Mouse (Mus musculus) CD4-positive helper T cell, adult 2 months (primary cell): ENCODE measurements around the gene Mrpl53.

ENCODE experiments used
- DNase-seq: peaks from one replicate; pipeline ENCODE4 v3.0.0-alpha.2; 2012; ENCODE audit warnings: low read depth, missing footprints, low spot score

Gene Mrpl53

GRCm38 (mm10) chr6:83092416-83093127 lies 16.3 kb upstream of the Mrpl53 start:
- no peak for DNase-seq

- DNase-seq = peak; percentile 90
Observed at GRCm38 (mm10) chr6:83095968-83096367, 12.9 kb upstream of the Mrpl53 start.

GRCm38 (mm10) chr6:83098411-83098810 lies 10.4 kb upstream of the Mrpl53 start:
- DNase-seq = no peak

GRCm38 (mm10) chr6:83101316-83101687 lies 7.5 kb upstream of the Mrpl53 start, which contains the start of the genes Ccdc142 and Gm42688:
Ccdc142 (plus strand) TSS chr6:83101601.
Gm42688 (plus strand) TSS chr6:83101617.
- peak; percentile 92 for DNase-seq

GRCm38 (mm10) chr6:83101688-83102556 lies 6.9 kb upstream of the Mrpl53 start:
- peak; percentile 84 for DNase-seq

- DNase-seq = no peak
Observed at GRCm38 (mm10) chr6:83103130-83103650, 5.7 kb upstream of the Mrpl53 start.

- no peak for DNase-seq
Observed at GRCm38 (mm10) chr6:83104158-83104557, 4.7 kb upstream of the Mrpl53 start.

GRCm38 (mm10) chr6:83107566-83108400 lies 1.1 kb upstream of the Mrpl53 start:
- DNase-seq = peak; percentile 80

- no peak for DNase-seq
Observed at GRCm38 (mm10) chr6:83111510-83112136, 2.8 kb downstream of the Mrpl53 start.

GRCm38 (mm10) chr6:83115011-83115671 lies 6.3 kb downstream of the Mrpl53 start, which contains the start of gene Mogs:
Mogs (plus strand) TSS chr6:83115496.
- DNase-seq = peak; percentile 92

GRCm38 (mm10) chr6:83115682-83116372 lies 7.0 kb downstream of the Mrpl53 start:
- DNase-seq = peak; percentile 72

- DNase-seq = no peak
Observed at GRCm38 (mm10) chr6:83116373-83117164, 7.7 kb downstream of the Mrpl53 start.

GRCm38 (mm10) chr6:83117165-83117438 lies 8.3 kb downstream of the Mrpl53 start:
- no peak for DNase-seq

GRCm38 (mm10) chr6:83117616-83118015 lies 8.8 kb downstream of the Mrpl53 start:
- no peak for DNase-seq

GRCm38 (mm10) chr6:83118369-83118768 lies 9.5 kb downstream of the Mrpl53 start:
- no peak for DNase-seq

GRCm38 (mm10) chr6:83118825-83119733 lies 10.2 kb downstream of the Mrpl53 start:
- DNase-seq = peak; percentile 60

GRCm38 (mm10) chr6:83119734-83120051 lies 10.9 kb downstream of the Mrpl53 start:
- no peak for DNase-seq
